Mouse (Mus musculus) intestine, embryonic 14.5 days (tissue): ENCODE data around the gene Blmh. TPM values are rescaled to one million over a fixed set of nuclear protein-coding genes. Genes with fewer than 3 reads are reported as not detected.

Source experiments
- ATAC-seq: fragments of 200-750 bp; cut with Nextera tagmentation; replicated peaks from 2 replicates; pipeline ENCODE4 v1.8.0; 2017; ENCODE audit warnings: low read depth, moderate number of reproducible peaks, moderate TSS enrichment, moderate library complexity; ENCODE audit not compliant: low FRiP score, low TSS enrichment
- DNase-seq: peaks from one replicate; pipeline ENCODE4 v3.0.0-alpha.2; 2018; ENCODE audit warnings: low spot score
- H3K27ac ChIP-seq: fragments of 300-500 bp; sonication (generic); 2 replicates; pipeline ENCODE4 v1.5.1; 2014; ENCODE audit warnings: low read depth, mild to moderate bottlenecking, control low read depth
- H3K27me3 ChIP-seq: fragments of 300-500 bp; sonication (generic); replicated peaks from 2 replicates; pipeline ENCODE4 v1.6.1; 2014; ENCODE audit warnings: low read length, control low read depth; ENCODE audit not compliant: control insufficient read depth, insufficient read depth
- H3K36me3 ChIP-seq: fragments of 300-500 bp; sonication (generic); 2 replicates; pipeline ENCODE4 v1.6.1; 2014; ENCODE audit warnings: low read length, control low read depth; ENCODE audit not compliant: control insufficient read depth, insufficient read depth
- H3K4me1 ChIP-seq: fragments of 300-500 bp; sonication (generic); replicated peaks from 2 replicates; pipeline ENCODE4 v1.6.1; 2014; ENCODE audit warnings: low read length, control low read depth, mixed read lengths; ENCODE audit not compliant: control insufficient read depth, insufficient read depth
- H3K4me2 ChIP-seq: fragments of 300-500 bp; sonication (generic); 2 replicates; pipeline ENCODE4 v1.6.1; 2014; ENCODE audit warnings: low read length
- H3K4me3 ChIP-seq: fragments of 300-500 bp; sonication (generic); 2 replicates; pipeline ENCODE4 v1.5.1; 2014; ENCODE audit warnings: low read depth, low read length, control low read depth, mixed read lengths
- H3K9ac ChIP-seq: fragments of 300-500 bp; sonication (generic); 2 replicates; pipeline ENCODE4 v1.6.1; 2014; ENCODE audit warnings: mild to moderate bottlenecking, low read length
- H3K9me3 ChIP-seq: fragments of 300-500 bp; sonication (generic); 2 replicates; pipeline ENCODE4 v1.6.1; 2016; ENCODE audit warnings: low read length, control low read depth; ENCODE audit not compliant: control insufficient read depth
- WGBS: fragments of 180-500 bp; shearing (Covaris S2); extraction: QIAGEN DNeasy Blood & Tissue Kit; methylation state at CpG from one replicate; pipeline ENCODE4 v1.1.7; 2014; 5-methylcytosine and 5-hydroxymethylcytosine counted together
- polyA plus RNA-seq: library from polyadenylated mRNA; unstranded; fragments of >200 nt; fragmentation: Nextera tagmentation; extraction: Ambion mirVana; gene quantifications from 2 replicates; pipeline ENCODE4 v1.2.1, GENCODE M21; 2014

The Blmh gene
- polyA plus RNA-seq, 1 experiment from 2014 or later: 101 TPM

DNA sequence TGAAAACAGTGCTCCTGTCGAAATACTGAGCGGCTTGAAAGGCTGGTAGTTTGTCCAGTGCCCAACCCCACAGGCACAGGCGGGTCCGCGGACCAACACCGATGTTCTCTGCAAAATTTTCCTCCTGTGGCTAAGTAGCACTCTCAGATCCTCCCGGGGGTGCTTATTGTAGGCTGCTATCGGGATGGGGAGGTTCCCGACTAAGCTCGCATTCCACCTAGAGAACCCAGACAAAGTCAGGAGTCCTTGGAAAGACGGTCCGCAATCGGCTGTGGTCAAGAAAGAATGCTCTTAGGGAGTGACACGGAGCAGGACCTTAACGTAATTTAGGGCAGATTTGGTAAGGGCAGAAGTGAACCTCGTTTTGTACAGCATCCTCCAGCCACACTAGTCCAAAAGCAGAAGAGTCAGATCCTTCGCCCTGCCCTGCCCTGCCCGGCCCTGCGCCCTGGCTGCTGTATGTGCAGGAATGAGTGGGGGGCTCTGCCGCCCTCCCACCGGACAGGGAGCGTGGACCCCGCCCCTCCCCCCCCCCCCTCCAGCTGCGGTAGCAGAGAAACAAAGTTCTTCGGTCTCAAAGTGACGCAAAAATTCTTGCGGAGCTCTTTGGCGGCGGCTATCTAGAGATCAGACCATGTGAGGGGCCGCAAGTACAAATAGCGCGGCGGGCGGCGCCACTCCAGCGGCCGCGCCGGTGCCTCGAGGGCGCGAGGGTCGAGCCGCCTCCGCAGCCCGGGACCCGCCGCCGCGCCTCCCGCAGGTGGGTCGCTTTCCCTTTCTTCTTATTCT lies 73.5 kb downstream of the Blmh start, which contains the start of gene Slc6a4:
TSS of gene Slc6a4 (plus strand) at position 688 of the 789 bp plus-strand sequence.
- no peak within 1 kb of the TSS for H3K27ac ChIP-seq
- H3K4me1 ChIP-seq: peaks cover 11% of the 10 kb centered on the region; the same call in 1 of the 2 replicates
- H3K36me3 ChIP-seq: no peaks in the 10 kb centered on the region
- ATAC-seq (no peak), DNase-seq (peak; percentile 83)
- WGBS: under 1% methylated on average over 51 of the region's 52 CpGs
- no peaks in the 10 kb centered on the region for H3K9me3 ChIP-seq
- H3K9ac ChIP-seq: peak within 1 kb of the TSS; percentile 27; the same call in 1 of the 2 replicates
- H3K4me3 ChIP-seq: peak within 1 kb of the TSS; percentile 44
- peaks cover 46% of the 10 kb centered on the region for H3K27me3 ChIP-seq
- H3K4me2 ChIP-seq: peak within 1 kb of the TSS; percentile 78

- Histone ChIP-seq H3K9me3 (no peaks in the 10 kb centered on the region), H3K4me3 (peak overlapping the region; percentile 44), H3K27ac (no peak overlapping the region), H3K4me1 (peaks cover 11% of the 10 kb centered on the region; the same call in 1 of the 2 replicates), H3K36me3 (no peaks in the 10 kb centered on the region), H3K9ac (peak overlapping the region; percentile 27; the same call in 1 of the 2 replicates), H3K27me3 (peaks cover 46% of the 10 kb centered on the region), H3K4me2 (peak overlapping the region; percentile 78)
- ATAC-seq (no peak), DNase-seq (peak; percentile 63)
- WGBS: 11% methylated on average over 24 of the region's 24 CpGs
Observed at GRCm38 (mm10) chr11:76998705-76999226, 74.2 kb downstream of the Blmh start.

- Histone ChIP-seq H3K36me3 (no peaks in the 10 kb centered on the region), H3K4me2 (no peak overlapping the region), H3K27ac (no peak overlapping the region), H3K4me3 (no peak overlapping the region), H3K27me3 (peaks cover 46% of the 10 kb centered on the region), H3K4me1 (peaks cover 11% of the 10 kb centered on the region; the same call in 1 of the 2 replicates), H3K9me3 (no peaks in the 10 kb centered on the region), H3K9ac (no peak overlapping the region)
- DNase-seq (no peak), ATAC-seq (no peak)
- 60% methylated on average over 5 of the region's 5 CpGs for WGBS
Observed at GRCm38 (mm10) chr11:77000741-77001140, 76.1 kb downstream of the Blmh start.

DNA sequence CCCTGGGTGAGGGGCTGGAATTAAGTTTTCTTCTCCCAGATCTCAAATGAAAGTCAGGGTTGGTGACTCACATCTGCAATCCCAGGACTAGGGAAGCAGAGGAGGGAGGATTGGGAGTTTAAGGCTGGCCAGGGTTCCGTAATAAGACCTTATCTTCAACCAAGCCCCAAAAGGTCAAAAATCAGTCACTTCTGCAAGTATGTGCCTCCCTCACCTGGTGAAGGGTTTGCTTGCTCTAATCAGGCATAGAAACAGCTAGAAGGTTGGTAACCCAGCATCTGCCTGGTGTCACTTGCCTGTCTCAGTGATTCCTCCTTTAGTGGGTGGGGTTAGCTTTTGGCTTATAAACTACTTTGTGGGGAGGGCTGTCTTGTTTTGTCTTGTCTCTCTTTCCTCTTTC lies 77.8 kb downstream of the Blmh start:
- DNase-seq (no peak), ATAC-seq (no peak)
- WGBS: 56% methylated on average over 1 of the region's 1 CpGs
- Histone ChIP-seq H3K36me3 (no peaks in the 10 kb centered on the region), H3K4me1 (peaks cover 11% of the 10 kb centered on the region; the same call in 1 of the 2 replicates), H3K27ac (no peak overlapping the region), H3K27me3 (peaks cover 32% of the 10 kb centered on the region), H3K4me3 (no peak overlapping the region), H3K4me2 (no peak overlapping the region), H3K9ac (no peak overlapping the region), H3K9me3 (no peaks in the 10 kb centered on the region)

DNA sequence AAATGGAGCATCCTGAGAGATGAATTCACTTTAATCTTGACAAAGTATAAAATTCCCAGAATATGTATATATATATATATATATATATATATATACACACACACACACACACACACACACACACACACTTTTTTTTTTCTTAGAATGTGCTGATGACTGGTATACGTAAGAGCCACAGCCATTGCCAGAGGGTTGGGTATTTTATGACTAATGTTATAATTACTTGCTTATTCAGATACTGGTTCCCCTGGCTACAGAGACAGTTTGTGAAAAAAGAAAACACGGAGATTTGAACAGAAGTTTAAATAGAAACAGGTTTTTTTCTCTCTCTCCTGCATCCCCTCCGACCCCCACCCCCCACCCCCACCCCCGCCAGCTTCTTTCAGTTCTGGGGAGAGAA lies 81.3 kb downstream of the Blmh start:
- H3K27ac ChIP-seq: no peak overlapping the region
- H3K36me3 ChIP-seq: no peaks in the 10 kb centered on the region
- DNase-seq (no peak), ATAC-seq (no peak)
- no peak overlapping the region for H3K4me2 ChIP-seq
- H3K9me3 ChIP-seq: no peaks in the 10 kb centered on the region
- no peak overlapping the region for H3K9ac ChIP-seq
- no peaks in the 10 kb centered on the region for H3K27me3 ChIP-seq
- no peaks in the 10 kb centered on the region for H3K4me1 ChIP-seq
- 50% methylated on average over 4 of the region's 4 CpGs for WGBS
- no peak overlapping the region for H3K4me3 ChIP-seq

DNA sequence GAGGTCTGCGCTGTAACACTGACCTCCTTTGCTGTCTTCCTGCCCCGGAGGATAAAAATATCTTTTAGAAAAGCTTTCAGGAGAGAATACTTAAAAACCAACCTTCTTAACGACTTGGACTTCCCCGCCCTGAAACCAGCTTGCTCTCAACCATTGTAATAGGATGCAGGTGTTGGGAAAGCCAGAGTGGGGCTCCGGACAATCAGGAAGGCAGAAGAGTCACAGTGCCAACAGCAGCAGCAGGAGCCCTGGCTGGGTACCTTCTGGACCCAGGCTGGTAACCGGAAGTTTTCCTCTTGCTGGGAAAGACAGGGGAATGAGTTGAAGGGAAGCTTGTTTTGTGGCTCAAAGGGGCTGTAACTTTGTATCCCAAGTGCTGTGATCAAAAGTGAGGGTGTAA lies 82.0 kb downstream of the Blmh start:
- H3K9ac ChIP-seq: no peak overlapping the region
- no peak overlapping the region for H3K4me2 ChIP-seq
- H3K4me3 ChIP-seq: no peak overlapping the region
- H3K27me3 ChIP-seq: no peaks in the 10 kb centered on the region
- WGBS: 48% methylated on average over 6 of the region's 6 CpGs
- ATAC-seq (no peak), DNase-seq (no peak)
- H3K36me3 ChIP-seq: no peaks in the 10 kb centered on the region
- no peaks in the 10 kb centered on the region for H3K9me3 ChIP-seq
- no peaks in the 10 kb centered on the region for H3K4me1 ChIP-seq
- no peak overlapping the region for H3K27ac ChIP-seq

DNA sequence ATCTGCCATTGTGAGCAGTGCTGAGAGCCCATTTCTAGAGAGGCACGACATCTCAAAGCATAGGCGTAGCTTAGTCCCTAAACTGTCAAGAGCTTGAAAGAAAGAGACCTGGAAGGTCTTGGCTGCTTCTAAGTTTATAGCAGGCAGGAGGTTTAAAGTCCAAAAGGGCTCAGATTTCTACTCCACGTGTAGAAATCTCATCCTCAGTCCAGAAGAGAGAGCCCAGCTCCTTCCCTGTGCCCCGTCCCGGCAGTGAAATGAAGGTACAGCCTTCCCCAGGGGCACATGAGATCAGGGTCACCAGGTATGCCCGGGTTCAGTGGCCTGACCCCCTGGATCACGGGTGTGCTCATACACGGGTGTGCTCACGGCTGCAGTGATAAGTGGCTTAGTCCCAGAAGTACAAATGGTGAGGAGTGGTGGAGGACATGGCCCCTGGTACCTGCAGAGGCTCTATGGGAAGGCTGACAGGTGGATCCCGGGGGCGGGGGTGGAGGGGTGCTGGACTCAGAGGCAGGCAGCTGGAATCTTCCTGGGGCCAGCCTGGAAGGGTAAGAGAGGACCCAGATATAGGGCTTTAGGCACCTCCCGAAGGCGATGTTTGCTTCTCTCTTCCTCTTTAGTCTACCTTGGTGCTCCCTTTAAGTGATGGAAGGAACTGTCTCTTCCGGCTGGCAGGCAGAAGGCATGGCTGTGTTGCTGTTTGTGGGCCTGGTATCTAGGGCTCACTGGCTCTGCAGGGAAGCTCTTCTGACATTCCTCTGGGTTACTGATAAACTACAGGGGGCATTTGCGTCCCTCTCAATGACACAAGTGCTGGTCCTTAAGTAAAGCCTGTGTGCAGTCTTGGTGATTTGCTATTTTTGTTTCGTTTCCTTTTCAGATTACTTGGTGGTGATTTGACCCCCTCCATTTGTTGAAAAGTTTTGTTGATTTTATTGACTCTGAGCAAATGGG lies 84.7 kb downstream of the Blmh start:
- Histone ChIP-seq H3K9ac (no peak overlapping the region), H3K27ac (peak overlapping the region; percentile 43; the same call in 1 of the 2 replicates), H3K27me3 (no peaks in the 10 kb centered on the region), H3K4me2 (peak overlapping the region; percentile 33), H3K36me3 (no peaks in the 10 kb centered on the region), H3K4me1 (no peaks in the 10 kb centered on the region), H3K9me3 (no peaks in the 10 kb centered on the region), H3K4me3 (no peak overlapping the region)
- 58% methylated on average over 16 of the region's 16 CpGs for WGBS
- ATAC-seq: 0 out of 2 replicates have a peak, but pooled peaks have one; percentile 32
- DNase-seq: peak; percentile 60

DNA sequence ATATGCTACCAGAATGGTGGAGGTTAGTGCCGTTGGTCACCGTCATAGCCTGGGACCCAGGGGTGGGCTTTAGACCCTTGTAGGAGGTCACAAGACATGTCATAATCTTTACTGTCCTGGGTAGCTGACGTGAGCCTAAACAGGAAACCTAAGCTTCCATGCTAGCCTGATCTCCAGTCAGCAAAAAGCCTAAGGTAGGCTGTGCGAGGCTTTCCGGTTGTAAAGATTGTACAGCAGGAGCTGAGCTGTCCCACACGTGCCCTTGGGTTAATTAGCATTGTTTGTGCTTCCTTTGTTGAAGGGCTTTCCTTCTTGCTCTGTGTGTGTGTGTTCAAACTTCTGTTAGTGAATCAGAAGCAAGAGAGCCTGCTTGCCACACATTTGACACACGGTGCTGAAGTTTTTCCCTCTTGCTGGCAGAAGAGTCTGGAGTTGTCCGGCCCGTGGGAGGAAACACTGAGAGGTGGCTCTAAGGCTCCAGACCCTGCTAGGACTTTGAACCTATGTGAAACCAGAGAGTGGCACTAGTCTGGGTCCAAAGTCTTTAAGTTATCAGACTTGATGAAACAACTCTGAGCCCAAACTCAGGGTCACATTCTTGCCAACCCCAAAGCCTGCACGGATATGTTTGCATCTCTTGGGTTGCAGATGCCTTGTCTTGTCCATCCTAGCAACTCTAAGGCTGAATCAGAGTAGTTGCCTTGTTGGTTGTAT lies 86.3 kb downstream of the Blmh start:
- Histone ChIP-seq H3K27ac (no peak overlapping the region), H3K27me3 (no peaks in the 10 kb centered on the region), H3K4me1 (no peaks in the 10 kb centered on the region), H3K36me3 (no peaks in the 10 kb centered on the region), H3K9me3 (no peaks in the 10 kb centered on the region), H3K4me2 (no peak overlapping the region), H3K9ac (no peak overlapping the region), H3K4me3 (no peak overlapping the region)
- DNase-seq (no peak), ATAC-seq (no peak)
- 74% methylated on average over 10 of the region's 10 CpGs for WGBS
